Mouse (Mus musculus): ENCODE results near the gene Stac2.

Gene Stac2

GRCm38 (mm10) chr11:98021565-98022252 lies 31.6 kb downstream of the Stac2 start:
- peak in 1 of 2 experiments; percentile 64 for DNase-seq (ENCODE audit: low spot score in 2 of 2)

GRCm38 (mm10) chr11:98021118-98021517 lies 32.1 kb downstream of the Stac2 start:
- no peak for DNase-seq (ENCODE audit: low spot score in 2 of 2)

- DNase-seq (ENCODE audit: low spot score in 2 of 2) = no peak
Observed at GRCm38 (mm10) chr11:98020710-98021109, 32.6 kb downstream of the Stac2 start.

GRCm38 (mm10) chr11:98019883-98020610 lies 33.2 kb downstream of the Stac2 start:
- DNase-seq (ENCODE audit: low spot score in 2 of 2) = peak in 1 of 2 experiments; percentile 44

- peak; percentile 83 to 84 for DNase-seq (ENCODE audit: low spot score in 2 of 2)
Observed at GRCm38 (mm10) chr11:98018858-98019641, 34.2 kb downstream of the Stac2 start.

GRCm38 (mm10) chr11:98018222-98018621 lies 35.0 kb downstream of the Stac2 start:
- no peak for DNase-seq (ENCODE audit: low spot score in 2 of 2)

GRCm38 (mm10) chr11:98016824-98017223 lies 36.4 kb downstream of the Stac2 start:
- no peak for DNase-seq (ENCODE audit: low spot score in 2 of 2)

GRCm38 (mm10) chr11:98016177-98016576 lies 37.1 kb downstream of the Stac2 start:
- DNase-seq (ENCODE audit: low spot score in 2 of 2) = no peak

- no peak for DNase-seq (ENCODE audit: low spot score in 2 of 2)
Observed at GRCm38 (mm10) chr11:98012831-98013230, 40.4 kb downstream of the Stac2 start.

- DNase-seq (ENCODE audit: low spot score in 2 of 2) = peak in 1 of 2 experiments; percentile 66
Observed at GRCm38 (mm10) chr11:98011716-98012115, 41.5 kb downstream of the Stac2 start.

GRCm38 (mm10) chr11:98008087-98008486 lies 45.2 kb downstream of the Stac2 start:
- peak in 1 of 2 experiments; percentile 45 for DNase-seq (ENCODE audit: low spot score in 2 of 2)

GRCm38 (mm10) chr11:98005686-98006085 lies 47.6 kb downstream of the Stac2 start:
- DNase-seq (ENCODE audit: low spot score in 2 of 2) = no peak

- DNase-seq (ENCODE audit: low spot score in 2 of 2) = peak in 1 of 2 experiments; percentile 12
Observed at GRCm38 (mm10) chr11:98005076-98005475, 48.2 kb downstream of the Stac2 start.

GRCm38 (mm10) chr11:98004161-98004560 lies 49.1 kb downstream of the Stac2 start:
- DNase-seq (ENCODE audit: low spot score in 2 of 2) = peak; percentile 68 to 77

- peak in 1 of 2 experiments; percentile 10 for DNase-seq (ENCODE audit: low spot score in 2 of 2)
Observed at GRCm38 (mm10) chr11:98003171-98003671, 50.0 kb downstream of the Stac2 start.

- DNase-seq (ENCODE audit: low spot score in 2 of 2) = peak; percentile 75
Observed at GRCm38 (mm10) chr11:98002627-98003026, 50.6 kb downstream of the Stac2 start.

GRCm38 (mm10) chr11:98001986-98002385 lies 51.3 kb downstream of the Stac2 start:
- DNase-seq (ENCODE audit: low spot score in 2 of 2) = no peak

- no peak for DNase-seq (ENCODE audit: low spot score in 2 of 2)
Observed at GRCm38 (mm10) chr11:98001351-98001824, 51.9 kb downstream of the Stac2 start.

- DNase-seq (ENCODE audit: low spot score in 2 of 2) = no peak
Observed at GRCm38 (mm10) chr11:98000378-98001140, 52.7 kb downstream of the Stac2 start.

- no peak for DNase-seq (ENCODE audit: low spot score in 2 of 2)
Observed at GRCm38 (mm10) chr11:97999748-98000147, 53.5 kb downstream of the Stac2 start.

All from right cerebral cortex, adult 2 months (tissue).